Mouse (Mus musculus): ENCODE measurements at regions not wholly inside any gene's neighbourhood (a gene's known extent, or its start where the extent isn't known, plus 50 kb on each side); places are given as distances from the start of the nearest gene placed in this dataset.

GRCm38 (mm10) chr14:76613604-76614003 lies 56.9 kb upstream of the Serp2 start:
- DNase-seq (ENCODE audit: extremely low spot score, low spot score), result no peak

GRCm38 (mm10) chr14:76610429-76611378 lies 54.0 kb upstream of the Serp2 start:
- no peak for DNase-seq (ENCODE audit: extremely low spot score, low spot score)
